Mouse (Mus musculus) forebrain, embryonic 13.5 days (tissue): ENCODE results near the gene Heatr5b. TPM values are rescaled to one million over a fixed set of nuclear protein-coding genes. Genes with fewer than 3 reads are reported as not detected.

Experiments used
- ATAC-seq: fragments of 200-750 bp; cut with Nextera tagmentation; 2 replicates; pipeline ENCODE4 v1.8.0; 2017
- H3K27ac ChIP-seq: fragments of 300-500 bp; sonication (generic); 2 replicates; pipeline ENCODE4 v1.5.1; 2015; ENCODE audit warnings: inconsistent platforms, mild to moderate bottlenecking, moderate library complexity
- H3K27me3 ChIP-seq: fragments of 300-500 bp; sonication (generic); 2 replicates; pipeline ENCODE4 v1.6.1; 2015; ENCODE audit warnings: mild to moderate bottlenecking, inconsistent platforms
- H3K36me3 ChIP-seq: fragments of 300-500 bp; sonication (generic); 2 replicates; pipeline ENCODE4 v1.6.1; 2015; ENCODE audit warnings: mild to moderate bottlenecking, inconsistent platforms; ENCODE audit not compliant: poor library complexity, severe bottlenecking
- H3K4me1 ChIP-seq: fragments of 300-500 bp; sonication (generic); 2 replicates; pipeline ENCODE4 v1.6.1; 2015; ENCODE audit warnings: inconsistent platforms
- H3K4me2 ChIP-seq: fragments of 300-500 bp; sonication (generic); 2 replicates; pipeline ENCODE4 v1.6.1; 2015; ENCODE audit warnings: inconsistent platforms, mild to moderate bottlenecking, moderate library complexity
- H3K4me3 ChIP-seq: fragments of 300-500 bp; sonication (generic); 2 replicates; pipeline ENCODE4 v1.5.1; 2015; ENCODE audit warnings: mild to moderate bottlenecking, inconsistent platforms
- H3K9ac ChIP-seq: fragments of 300-500 bp; sonication (generic); 2 replicates; pipeline ENCODE4 v1.6.1; 2015; ENCODE audit warnings: mild to moderate bottlenecking, inconsistent platforms
- H3K9me3 ChIP-seq: fragments of 300-500 bp; sonication (generic); replicated peaks from 2 replicates; pipeline ENCODE4 v1.6.1; 2016; ENCODE audit warnings: inconsistent platforms
- WGBS: fragments of 180-500 bp; shearing (Covaris S2); methylation state at CpG from one replicate; pipeline ENCODE4 v1.1.7; 2015; 5-methylcytosine and 5-hydroxymethylcytosine counted together
- polyA plus RNA-seq: library from polyadenylated mRNA; unstranded; fragments of >200 nt; fragmentation: Nextera tagmentation; extraction: Ambion mirVana; gene quantifications from 2 replicates; pipeline ENCODE4 v1.2.1, GENCODE M21; 2015

Gene Heatr5b
- polyA plus RNA-seq, 1 experiment from 2014 or later = 14.8 TPM

DNA sequence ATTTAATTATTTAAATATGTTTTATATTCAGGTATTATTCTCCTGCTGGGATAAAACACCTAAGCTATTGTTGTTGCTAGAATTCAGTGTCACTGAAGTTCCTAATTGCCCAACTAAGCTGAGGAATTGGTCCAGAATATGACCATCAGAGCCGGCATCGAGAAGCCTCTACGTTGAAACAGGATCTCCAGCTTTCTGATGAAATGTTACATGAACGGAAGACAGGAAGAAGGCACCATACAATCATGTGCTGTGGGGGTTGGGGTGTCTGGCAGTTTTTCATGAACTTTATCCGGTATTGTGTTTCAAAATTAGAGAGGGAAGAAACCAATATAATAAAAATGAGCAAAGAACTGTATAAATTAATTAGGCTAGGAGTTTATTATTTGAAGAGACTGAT lies 71.9 kb downstream of the Heatr5b start:
- H3K4me2 ChIP-seq = no peak overlapping the region
- no peak overlapping the region for H3K27ac ChIP-seq
- H3K27me3 ChIP-seq = no peaks in the 10 kb centered on the region
- H3K9ac ChIP-seq = no peak overlapping the region
- H3K9me3 ChIP-seq = no peaks in the 10 kb centered on the region
- no peak overlapping the region for H3K4me3 ChIP-seq
- ATAC-seq = no peak
- H3K36me3 ChIP-seq = peaks cover 71% of the 10 kb centered on the region
- WGBS = 95% methylated on average over 5 of the region's 5 CpGs
- H3K4me1 ChIP-seq = no peaks in the 10 kb centered on the region

- no peak overlapping the region for H3K4me2 ChIP-seq
- H3K27ac ChIP-seq = no peak overlapping the region
- H3K4me1 ChIP-seq = peaks cover 5% of the 10 kb centered on the region; the same call in 1 of the 2 replicates
- H3K9ac ChIP-seq = 0 out of 2 replicates have a peak overlapping the region, but pooled peaks have one; percentile 34
- peaks cover 54% of the 10 kb centered on the region for H3K36me3 ChIP-seq
- no peaks in the 10 kb centered on the region for H3K27me3 ChIP-seq
- H3K4me3 ChIP-seq = no peak overlapping the region
- no peaks in the 10 kb centered on the region for H3K9me3 ChIP-seq
- no peak for ATAC-seq
- 44% methylated on average over 17 of the region's 17 CpGs for WGBS
Observed at GRCm38 (mm10) chr17:78752938-78753655, 82.1 kb downstream of the Heatr5b start.

- WGBS = 52% methylated on average over 10 of the region's 10 CpGs
- H3K36me3 ChIP-seq = peaks cover 45% of the 10 kb centered on the region
- no peak overlapping the region for H3K27ac ChIP-seq
- H3K9me3 ChIP-seq = no peaks in the 10 kb centered on the region
- H3K27me3 ChIP-seq = no peaks in the 10 kb centered on the region
- no peak overlapping the region for H3K9ac ChIP-seq
- no peak overlapping the region for H3K4me3 ChIP-seq
- ATAC-seq = no peak
- H3K4me2 ChIP-seq = no peak overlapping the region
- H3K4me1 ChIP-seq = peaks cover 5% of the 10 kb centered on the region; the same call in 1 of the 2 replicates
Observed at GRCm38 (mm10) chr17:78752064-78752463, 83.1 kb downstream of the Heatr5b start.

GRCm38 (mm10) chr17:78748440-78748839 lies 86.7 kb downstream of the Heatr5b start:
- no peak overlapping the region for H3K27ac ChIP-seq
- H3K4me3 ChIP-seq = no peak overlapping the region
- H3K36me3 ChIP-seq = peaks cover 28% of the 10 kb centered on the region
- no peaks in the 10 kb centered on the region for H3K9me3 ChIP-seq
- WGBS = 86% methylated on average over 9 of the region's 9 CpGs
- H3K4me1 ChIP-seq = peaks cover 5% of the 10 kb centered on the region; the same call in 1 of the 2 replicates
- H3K4me2 ChIP-seq = no peak overlapping the region
- ATAC-seq = no peak
- no peak overlapping the region for H3K9ac ChIP-seq
- no peaks in the 10 kb centered on the region for H3K27me3 ChIP-seq

DNA sequence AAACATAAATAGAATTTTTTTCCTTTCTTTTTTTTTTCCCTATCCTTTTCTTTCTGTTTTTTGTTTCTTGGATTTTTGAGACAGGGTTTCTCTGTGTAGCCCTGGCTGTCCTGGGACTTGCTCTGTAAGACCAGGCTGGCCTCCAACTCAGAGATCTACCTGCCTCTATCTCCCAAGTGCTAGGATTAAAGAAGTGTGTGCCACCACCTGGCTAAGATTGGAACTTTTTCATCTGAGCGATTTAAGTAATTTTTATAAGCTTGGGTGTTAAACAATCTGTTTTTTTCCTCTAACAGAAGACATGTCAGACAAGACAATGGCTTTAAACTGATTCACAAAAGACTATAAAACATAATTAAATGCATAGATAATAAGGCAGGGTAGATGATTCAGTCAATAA lies 96.7 kb downstream of the Heatr5b start:
- Histone ChIP-seq H3K27ac (no peak overlapping the region), H3K4me1 (peaks cover 20% of the 10 kb centered on the region), H3K9me3 (no peaks in the 10 kb centered on the region), H3K27me3 (no peaks in the 10 kb centered on the region), H3K36me3 (no peaks in the 10 kb centered on the region), H3K9ac (no peak overlapping the region), H3K4me3 (no peak overlapping the region), H3K4me2 (no peak overlapping the region)
- 42% methylated on average over 1 of the region's 1 CpGs for WGBS
- no peak for ATAC-seq

DNA sequence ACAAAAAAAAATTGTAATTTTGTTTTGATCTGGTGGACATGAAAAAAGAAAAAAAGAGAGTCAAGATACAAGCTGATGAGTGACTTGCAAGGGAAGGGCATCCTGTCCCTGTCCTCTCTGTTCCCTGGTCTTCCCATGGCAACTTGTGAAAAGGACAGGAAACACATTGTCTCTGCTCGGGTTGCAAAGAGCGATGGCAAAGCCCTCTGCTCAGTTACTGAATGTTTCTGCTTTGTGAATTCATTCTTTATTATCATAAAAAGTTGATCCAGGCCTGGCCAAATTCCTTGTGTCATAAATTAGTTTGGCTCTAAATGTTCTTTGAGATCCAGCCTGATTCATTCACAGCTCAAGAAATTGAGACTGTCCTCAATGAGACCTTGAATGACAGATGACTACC lies 97.4 kb downstream of the Heatr5b start:
- Histone ChIP-seq H3K27me3 (no peaks in the 10 kb centered on the region), H3K9me3 (no peaks in the 10 kb centered on the region), H3K9ac (no peak overlapping the region), H3K4me1 (peaks cover 20% of the 10 kb centered on the region), H3K4me2 (no peak overlapping the region), H3K36me3 (no peaks in the 10 kb centered on the region), H3K27ac (no peak overlapping the region), H3K4me3 (no peak overlapping the region)
- ATAC-seq = no peak
- WGBS = 49% methylated on average over 2 of the region's 2 CpGs

GRCm38 (mm10) chr17:78737096-78737495 lies 98.1 kb downstream of the Heatr5b start, which contains the start of gene Strn:
Gene Strn (minus strand): TSS chr17:78737196.
- Histone ChIP-seq H3K4me3 (peak within 1 kb of the TSS; percentile 92), H3K36me3 (0 out of 2 replicates have a peak, but pooled peaks cover 4% of the 10 kb centered on the region), H3K27ac (peak within 1 kb of the TSS; percentile 76), H3K9me3 (no peaks in the 10 kb centered on the region), H3K4me2 (peak within 1 kb of the TSS; percentile 86), H3K27me3 (no peaks in the 10 kb centered on the region), H3K9ac (peak within 1 kb of the TSS; percentile 90), H3K4me1 (peaks cover 25% of the 10 kb centered on the region)
- no peak for ATAC-seq
- 40% methylated on average over 4 of the region's 4 CpGs for WGBS

DNA sequence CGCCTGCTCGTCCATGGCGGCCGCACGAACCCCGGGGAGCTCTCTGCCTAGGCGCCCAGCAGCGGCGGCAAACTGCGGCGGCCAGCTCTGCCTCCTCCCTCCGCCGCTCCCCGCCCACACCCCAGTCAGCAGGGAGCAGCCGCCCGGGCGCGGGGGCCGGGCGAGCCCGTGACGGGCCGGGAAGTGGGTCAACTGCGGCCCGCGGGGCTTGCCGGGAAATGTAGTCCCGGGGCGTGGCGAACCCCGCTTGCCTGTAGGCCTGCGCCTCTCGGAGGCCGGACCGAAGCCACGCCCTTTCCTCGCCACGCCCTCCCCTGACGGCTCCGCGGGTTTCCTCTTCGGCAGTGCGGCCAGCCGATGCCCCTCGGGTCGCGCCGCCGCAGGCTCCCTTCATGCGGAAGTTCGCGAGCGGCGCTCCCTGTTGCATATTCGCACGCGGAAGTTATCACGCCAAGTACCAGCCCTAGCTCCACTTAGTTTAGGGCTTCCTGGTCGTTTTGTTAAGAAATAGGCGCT lies 98.6 kb downstream of the Heatr5b start:
- no peaks in the 10 kb centered on the region for H3K9me3 ChIP-seq
- H3K9ac ChIP-seq = peak overlapping the region; percentile 90
- ATAC-seq = peak; percentile 99
- peak overlapping the region; percentile 86 for H3K4me2 ChIP-seq
- peaks cover 29% of the 10 kb centered on the region for H3K4me1 ChIP-seq
- H3K36me3 ChIP-seq = 0 out of 2 replicates have a peak, but pooled peaks cover 4% of the 10 kb centered on the region
- WGBS = under 1% methylated on average over 53 of the region's 60 CpGs
- H3K27ac ChIP-seq = peak overlapping the region; percentile 76
- H3K27me3 ChIP-seq = no peaks in the 10 kb centered on the region
- peak overlapping the region; percentile 92 for H3K4me3 ChIP-seq

DNA sequence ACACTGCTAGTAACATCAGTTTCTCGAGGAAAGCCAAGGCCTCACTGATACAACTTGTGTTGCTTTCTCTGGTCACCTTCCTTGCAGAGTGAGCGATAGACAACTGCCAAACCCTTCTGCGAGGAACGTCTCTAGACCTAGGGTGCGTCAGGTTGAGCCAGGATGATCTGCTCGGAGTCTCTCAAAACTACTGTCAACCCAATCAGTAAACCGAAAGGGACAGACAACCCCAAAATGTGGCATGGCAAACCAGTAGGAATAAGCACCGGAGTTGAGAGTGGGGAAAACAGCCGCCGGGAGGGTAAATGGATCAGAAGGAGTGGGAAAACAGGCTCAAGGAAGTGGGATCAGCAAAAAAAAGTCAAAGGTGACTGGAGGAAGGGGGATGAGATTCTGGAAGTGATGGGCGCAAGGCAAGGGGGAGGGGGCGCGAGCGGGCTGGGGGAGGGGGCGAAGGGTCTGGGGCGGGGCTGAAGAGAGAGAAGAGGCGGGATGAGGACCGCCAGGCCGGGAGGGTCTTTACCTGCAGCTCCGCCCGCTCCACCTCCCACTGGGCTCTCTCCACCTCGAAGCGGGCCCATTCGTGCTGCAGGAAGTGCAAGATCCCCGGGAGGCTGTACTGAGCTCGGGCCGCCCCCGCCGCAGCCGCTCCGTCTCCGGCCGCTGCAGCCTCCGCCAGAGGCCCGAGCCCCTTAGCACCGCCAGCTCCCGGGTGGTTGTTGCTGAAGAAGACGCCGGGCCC lies 99.3 kb downstream of the Heatr5b start:
- no peak; the same call in 1 of the 2 replicates for ATAC-seq
- H3K9ac ChIP-seq = peak overlapping the region; percentile 90
- H3K4me2 ChIP-seq = peak overlapping the region; percentile 86
- WGBS = 1% methylated on average over 25 of the region's 39 CpGs
- H3K4me3 ChIP-seq = peak overlapping the region; percentile 92
- 0 out of 2 replicates have a peak, but pooled peaks cover 4% of the 10 kb centered on the region for H3K36me3 ChIP-seq
- H3K27ac ChIP-seq = peak overlapping the region; percentile 76
- no peaks in the 10 kb centered on the region for H3K27me3 ChIP-seq
- no peaks in the 10 kb centered on the region for H3K9me3 ChIP-seq
- peaks cover 29% of the 10 kb centered on the region for H3K4me1 ChIP-seq

- H3K4me3 ChIP-seq = peak overlapping the region; percentile 92
- WGBS = 76% methylated on average over 10 of the region's 10 CpGs
- no peak for ATAC-seq
- peaks cover 29% of the 10 kb centered on the region for H3K4me1 ChIP-seq
- H3K9me3 ChIP-seq = no peaks in the 10 kb centered on the region
- H3K27me3 ChIP-seq = no peaks in the 10 kb centered on the region
- H3K27ac ChIP-seq = no peak overlapping the region
- no peak overlapping the region for H3K9ac ChIP-seq
- H3K4me2 ChIP-seq = peak overlapping the region; percentile 86
- 0 out of 2 replicates have a peak, but pooled peaks cover 4% of the 10 kb centered on the region for H3K36me3 ChIP-seq
Observed at GRCm38 (mm10) chr17:78734806-78735205, 100.4 kb downstream of the Heatr5b start.

DNA sequence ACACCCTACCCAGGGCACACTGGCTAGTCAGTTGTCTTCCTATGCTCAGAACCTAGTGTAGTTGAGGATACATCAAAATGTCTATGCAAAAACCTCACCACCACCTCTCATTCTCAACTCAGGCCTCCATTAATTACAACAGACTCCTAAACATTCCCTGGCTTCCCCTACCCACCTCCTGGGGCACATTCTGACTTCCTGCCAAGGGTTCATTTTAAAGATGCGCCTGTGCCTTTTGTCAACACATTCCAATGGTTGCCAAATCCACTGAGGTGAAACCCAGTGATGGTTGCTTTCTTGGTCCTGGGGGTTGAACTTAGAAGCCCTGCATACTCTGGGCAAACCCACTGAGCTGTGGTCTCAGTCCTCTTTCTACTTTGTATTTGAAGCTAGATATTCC lies 103.1 kb downstream of the Heatr5b start:
- Histone ChIP-seq H3K36me3 (0 out of 2 replicates have a peak, but pooled peaks cover 4% of the 10 kb centered on the region), H3K9me3 (no peaks in the 10 kb centered on the region), H3K27me3 (no peaks in the 10 kb centered on the region), H3K9ac (no peak overlapping the region), H3K4me1 (peaks cover 25% of the 10 kb centered on the region), H3K4me2 (no peak overlapping the region), H3K27ac (no peak overlapping the region), H3K4me3 (no peak overlapping the region)
- 47% methylated on average over 1 of the region's 1 CpGs for WGBS
- no peak for ATAC-seq
